Mouse (Mus musculus): ENCODE measurements around the gene Gltpd2. TPM values are rescaled to one million over a fixed set of nuclear protein-coding genes. Genes with fewer than 3 reads are reported as not detected.
"Not testable (repeated sequence)": the region's sequence is repeated elsewhere in the genome, so short reads cannot be mapped to it uniquely, and the experiment has no call there.

Gltpd2 gene
- not detected for total RNA-seq (2021)

- DNase-seq: no peak
- intact Hi-C loops (cut with DNase I): no loop called here
Measured at GRCm38 (mm10) chr11:70518923-70519322, at the start of gene Gltpd2. Gltpd2 (plus strand) TSS chr11:70519196.

DNA sequence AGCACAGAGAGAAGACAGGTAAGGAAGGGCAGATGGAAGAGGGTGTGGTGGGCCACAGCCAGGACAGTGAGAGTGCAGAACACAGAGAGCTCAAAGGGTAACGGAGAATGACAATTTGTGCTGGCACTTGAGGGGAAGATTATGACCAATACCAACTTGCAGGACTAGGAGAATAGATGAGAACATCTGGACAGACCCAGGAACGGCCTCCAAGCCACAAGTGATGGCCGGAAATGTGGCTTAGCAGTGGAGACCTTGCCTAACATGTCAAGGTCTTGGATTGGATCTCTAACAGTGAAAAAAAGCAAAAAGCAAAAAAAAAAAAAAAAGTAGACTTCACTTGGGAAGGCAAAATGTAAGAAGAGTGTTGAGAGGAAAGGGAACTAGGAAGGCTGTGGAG is 49.2 kb upstream of the Gltpd2 start:
- intact Hi-C loops (cut with DNase I): no loop called here
- DNase-seq: no peak

- intact Hi-C loops (cut with DNase I): no loop called here
- DNase-seq: no peak
Measured at GRCm38 (mm10) chr11:70472716-70473115, 46.3 kb upstream of the Gltpd2 start.

- intact Hi-C loops (cut with DNase I); DNase-seq: not testable (repeated sequence)
Measured at GRCm38 (mm10) chr11:70473291-70473690, 45.7 kb upstream of the Gltpd2 start.

DNA sequence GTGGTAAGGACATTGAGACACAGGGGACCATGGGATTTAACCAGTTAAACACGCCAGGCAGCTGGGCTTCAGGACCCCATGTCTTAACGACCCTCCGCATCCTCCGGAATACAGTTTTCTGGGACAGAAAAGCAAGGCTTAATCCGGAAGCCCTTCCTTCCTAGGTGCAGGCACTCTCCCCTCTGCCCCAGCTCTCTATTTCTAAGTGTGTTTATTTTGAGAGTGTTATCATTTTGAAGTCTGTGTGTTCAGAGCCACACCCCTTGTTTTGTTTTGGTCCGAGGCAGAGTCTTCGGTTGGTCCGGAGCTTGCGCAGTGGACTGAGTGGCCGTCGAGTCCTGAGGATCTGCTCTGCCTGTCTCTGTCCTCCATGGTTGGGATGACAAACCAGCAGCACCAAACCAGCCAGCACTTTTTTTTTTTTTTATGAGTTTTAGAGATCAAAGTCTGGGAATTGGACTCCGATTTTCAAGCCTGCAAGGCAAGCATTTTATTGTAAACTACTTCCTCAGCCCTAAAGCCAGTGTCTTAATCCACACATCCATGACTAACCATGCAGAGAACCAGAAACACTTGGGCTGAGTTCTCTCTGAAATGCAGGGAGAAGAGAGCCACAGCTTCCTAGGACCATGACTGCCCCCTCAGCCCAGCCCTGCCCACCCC is 44.0 kb upstream of the Gltpd2 start:
- DNase-seq: no peak
- intact Hi-C loops (cut with DNase I): no loop called here

DNA sequence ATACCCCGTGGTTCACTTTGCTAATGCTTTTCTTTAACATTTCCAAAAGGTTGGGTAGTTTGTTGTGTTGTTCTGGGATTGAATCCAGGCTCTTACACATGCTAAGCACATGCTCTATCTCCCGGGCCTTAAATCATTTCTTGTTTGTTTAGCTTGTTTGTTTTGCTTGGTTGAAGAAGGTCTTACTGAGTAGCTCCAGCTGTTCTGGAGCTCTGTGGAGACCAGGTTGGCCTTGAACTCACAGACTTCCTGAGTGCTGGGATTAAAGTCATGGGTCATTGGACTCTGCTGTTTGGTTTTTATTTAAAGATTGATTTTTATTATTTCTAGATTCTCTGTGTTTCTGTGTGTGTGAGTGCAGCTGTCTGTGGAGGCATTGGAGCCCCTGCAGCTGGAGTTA is 33.5 kb upstream of the Gltpd2 start:
- intact Hi-C loops (cut with DNase I): no loop called here

DNA sequence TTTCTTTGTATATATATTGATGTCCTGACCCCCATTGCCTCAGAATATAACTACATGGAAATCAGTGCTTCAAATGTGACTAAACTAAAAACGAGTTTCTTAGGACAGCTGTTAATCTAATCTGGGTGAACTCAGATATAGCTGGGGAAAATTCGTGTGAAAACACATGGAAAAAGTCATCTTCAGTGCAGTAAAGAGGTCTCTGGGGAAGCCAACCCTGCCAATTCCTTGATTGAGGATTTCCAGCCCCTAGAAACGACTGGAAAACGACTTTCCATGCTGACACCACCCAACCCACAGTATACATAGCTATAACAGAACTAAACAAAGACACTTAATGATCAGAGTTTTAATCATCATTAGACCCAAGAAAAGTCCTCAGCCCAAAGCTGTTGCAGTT is 31.2 kb upstream of the Gltpd2 start:
- intact Hi-C loops (cut with DNase I): no loop called here

More for the DNA sequence above, 33.5 kb upstream of the Gltpd2 start:
- DNase-seq: no peak

GRCm38 (mm10) chr11:70489138-70489537 is 29.9 kb upstream of the Gltpd2 start:
- peak in 1 of 2 experiments; percentile 18 for DNase-seq

More for the DNA sequence above, 31.2 kb upstream of the Gltpd2 start:
- DNase-seq: no peak

DNA sequence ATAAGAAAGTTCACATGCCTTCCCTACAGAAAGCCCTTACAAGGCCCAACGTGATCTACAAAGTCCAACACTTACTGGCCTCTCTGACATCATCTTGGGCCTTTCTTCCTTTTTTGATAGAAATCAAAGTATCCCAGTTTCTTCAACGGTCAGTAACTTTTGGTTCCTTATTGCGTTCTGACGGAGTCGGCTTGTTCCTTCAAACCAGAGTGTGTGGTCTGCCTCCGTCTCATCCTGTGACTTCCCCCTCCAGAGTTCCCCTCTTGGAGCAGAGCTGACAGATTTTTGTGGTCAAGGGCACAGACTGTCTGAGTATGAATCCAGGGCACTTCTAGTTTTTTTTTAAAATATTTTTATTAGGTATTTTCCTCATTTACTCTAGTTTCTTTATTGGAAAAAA is 29.3 kb upstream of the Gltpd2 start:
- no peak for DNase-seq
- intact Hi-C loops (cut with DNase I): no loop called here

More at GRCm38 (mm10) chr11:70489138-70489537, 29.9 kb upstream of the Gltpd2 start:
- intact Hi-C loops (cut with DNase I): no loop called here

DNA sequence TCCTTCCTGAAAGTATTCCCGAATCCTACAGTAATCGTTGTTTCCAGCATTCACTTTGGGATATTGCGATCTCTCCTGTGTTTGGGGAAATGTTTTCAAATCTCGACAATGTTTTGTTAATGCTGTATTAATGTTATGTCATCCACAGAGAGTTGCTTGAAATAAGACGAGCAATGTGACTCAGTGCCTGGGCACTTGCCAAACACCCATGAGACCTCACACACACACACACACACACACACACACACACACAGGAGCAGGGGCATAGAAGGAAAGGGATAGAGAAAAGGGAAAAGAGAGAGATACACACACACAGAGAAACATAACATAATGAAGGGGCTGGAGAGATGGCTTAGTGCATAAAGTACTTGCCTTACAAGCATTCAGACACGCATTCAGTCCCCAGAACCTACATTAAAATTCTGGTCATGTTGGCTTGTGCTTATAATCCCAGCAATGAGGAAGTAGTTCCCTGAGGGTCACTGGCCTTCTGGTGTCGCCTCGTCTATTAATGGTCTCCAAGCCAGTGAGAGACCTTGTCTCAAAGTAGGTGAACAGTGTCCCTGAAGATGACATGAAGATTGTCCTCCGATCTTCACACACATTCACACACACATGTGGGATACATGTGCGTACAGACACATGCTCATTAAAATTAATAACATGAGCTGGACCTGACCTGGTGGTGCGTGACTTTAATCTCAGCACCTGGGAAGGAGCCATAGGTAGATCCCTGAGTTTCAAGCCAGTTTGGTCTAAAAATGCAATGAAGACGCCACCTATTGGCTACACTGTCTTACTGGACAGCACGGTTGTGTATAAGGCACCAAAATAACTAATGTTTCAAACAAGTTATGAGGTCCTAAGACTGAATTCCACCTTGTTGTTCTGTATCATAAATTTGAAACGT is 19.2 kb upstream of the Gltpd2 start:
- intact Hi-C loops (cut with DNase I): no loop called here
- peak in 1 of 2 experiments; percentile 29 for DNase-seq

- intact Hi-C loops (cut with DNase I): no loop called here
Measured at GRCm38 (mm10) chr11:70500476-70500812, 18.6 kb upstream of the Gltpd2 start.

GRCm38 (mm10) chr11:70502018-70502417 is 17.0 kb upstream of the Gltpd2 start:
- DNase-seq: no peak
- intact Hi-C loops (cut with DNase I): no loop called here

More at GRCm38 (mm10) chr11:70500476-70500812, 18.6 kb upstream of the Gltpd2 start:
- no peak for DNase-seq

DNA sequence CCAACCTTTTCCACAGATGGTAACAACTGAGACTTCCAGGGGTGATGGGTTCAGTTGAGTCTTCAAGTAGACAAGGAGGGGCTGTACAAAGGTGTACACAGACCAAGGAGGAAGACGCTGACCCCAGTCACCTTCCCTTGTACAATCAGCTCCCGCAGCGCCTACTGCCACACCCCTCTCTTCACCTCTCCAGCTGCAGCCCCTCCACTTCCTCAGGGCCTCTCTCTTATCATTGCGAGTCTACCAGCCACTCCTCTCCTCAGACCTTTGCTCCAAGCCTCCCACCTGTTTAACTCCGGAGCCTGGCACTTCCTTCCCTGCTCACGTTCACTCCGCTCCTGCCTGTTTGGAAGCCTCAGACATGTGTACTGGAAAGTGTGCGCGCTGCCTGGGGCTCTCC is 14.0 kb upstream of the Gltpd2 start, which contains the start of gene Tm4sf5:
Tm4sf5 (plus strand) TSS at position 275 of the 400 bp plus-strand sequence.
- no peak for DNase-seq
- intact Hi-C loops (cut with DNase I): no loop called here

- peak; percentile 79 to 85 for DNase-seq
- intact Hi-C loops (cut with DNase I): loop anchor here (1.0 kb wide), 3 partner anchors 54 to 92 kb away; no protein-coding TSS in a partner anchor
Measured at GRCm38 (mm10) chr11:70506385-70506784, 12.6 kb upstream of the Gltpd2 start.

DNA sequence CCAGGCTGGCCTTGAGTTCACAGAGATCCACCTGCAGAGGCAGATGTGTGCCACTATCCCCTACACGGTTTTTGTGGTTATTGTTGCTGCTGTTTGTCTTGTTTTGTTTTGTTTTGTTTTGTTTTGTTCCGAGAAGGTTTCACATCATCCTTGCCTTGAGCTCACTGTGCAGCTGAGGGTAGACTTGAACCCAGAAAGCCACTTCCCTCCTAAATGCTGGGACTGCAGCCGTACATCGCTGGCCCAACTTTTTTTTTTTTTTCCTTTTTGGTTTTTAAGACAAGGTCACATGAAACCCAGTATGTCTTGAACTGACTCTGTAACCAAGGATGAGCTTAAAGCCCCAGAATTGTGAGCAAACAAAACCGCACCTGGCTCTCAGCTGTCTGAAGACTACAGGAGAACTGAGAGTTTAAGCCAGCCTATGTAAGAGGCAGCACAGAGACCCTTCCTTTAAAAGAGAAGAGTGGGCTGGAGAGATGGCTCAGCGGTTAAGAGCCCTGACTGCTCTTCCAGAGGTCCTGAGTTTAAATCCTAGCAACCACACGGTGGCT is 12.0 kb upstream of the Gltpd2 start:
- no peak for DNase-seq
- intact Hi-C loops (cut with DNase I): loop anchor here (1.0 kb wide), 3 partner anchors 55 to 93 kb away; no protein-coding TSS in a partner anchor

DNA sequence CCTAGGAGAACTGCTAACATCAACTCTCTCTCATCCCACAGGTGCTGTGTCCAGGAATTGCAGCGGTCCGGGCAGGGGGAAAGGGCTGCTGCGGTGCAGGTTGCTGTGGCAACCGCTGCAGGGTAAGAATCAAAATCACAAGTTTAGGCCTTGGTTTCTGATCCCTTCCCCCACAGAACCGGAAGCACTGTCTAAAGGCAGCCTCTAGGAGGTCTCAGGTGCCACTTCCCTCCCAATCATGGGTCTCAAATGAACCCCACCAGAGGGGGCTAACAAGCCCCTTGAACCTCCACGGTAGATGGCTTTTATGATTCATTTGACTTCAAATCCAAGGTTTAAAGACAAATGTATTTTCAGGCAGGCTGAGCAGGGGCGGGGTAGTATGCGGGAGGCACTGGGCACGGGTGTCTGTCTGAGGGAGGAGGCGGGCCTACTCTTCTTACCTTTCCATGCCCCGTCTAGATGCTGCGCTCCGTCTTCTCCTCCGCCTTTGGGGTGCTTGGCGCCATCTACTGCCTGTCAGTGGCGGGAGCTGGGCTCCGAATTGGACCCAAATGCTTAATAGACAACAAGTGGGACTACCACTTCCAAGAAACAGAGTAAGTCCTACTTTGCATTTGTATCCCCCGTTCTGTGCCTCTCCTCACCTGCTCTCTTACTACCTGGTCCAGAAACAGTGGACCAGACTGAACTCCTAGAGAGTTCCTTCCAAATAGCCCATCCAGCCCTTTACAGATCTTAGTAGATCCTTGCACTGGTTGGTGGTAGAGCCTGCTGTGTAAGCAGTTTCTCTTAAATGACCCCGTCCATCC is 9.0 kb upstream of the Gltpd2 start:
- intact Hi-C loops (cut with DNase I): no loop called here
- DNase-seq: peak in 1 of 2 experiments; percentile 48

DNA sequence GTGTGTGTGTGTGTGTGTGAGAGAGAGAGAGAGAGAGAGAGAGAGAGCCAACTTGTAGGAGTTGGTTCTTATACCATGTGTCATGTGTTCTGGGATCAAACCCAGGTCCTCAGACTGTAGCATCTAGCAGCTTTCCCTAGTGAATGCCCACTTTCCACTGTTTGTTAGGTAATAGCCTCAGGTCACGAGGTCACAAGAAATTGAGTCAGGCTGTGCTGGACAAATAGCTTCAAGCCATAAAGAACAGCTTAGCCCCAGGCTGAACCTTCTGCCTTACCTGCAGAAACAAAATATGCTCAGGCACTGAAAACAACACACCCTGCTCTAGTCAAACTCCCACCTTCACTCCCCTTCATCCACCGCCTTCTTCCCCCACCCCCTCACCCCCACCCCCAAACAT is 7.8 kb upstream of the Gltpd2 start:
- DNase-seq: no peak
- intact Hi-C loops (cut with DNase I): no loop called here

DNA sequence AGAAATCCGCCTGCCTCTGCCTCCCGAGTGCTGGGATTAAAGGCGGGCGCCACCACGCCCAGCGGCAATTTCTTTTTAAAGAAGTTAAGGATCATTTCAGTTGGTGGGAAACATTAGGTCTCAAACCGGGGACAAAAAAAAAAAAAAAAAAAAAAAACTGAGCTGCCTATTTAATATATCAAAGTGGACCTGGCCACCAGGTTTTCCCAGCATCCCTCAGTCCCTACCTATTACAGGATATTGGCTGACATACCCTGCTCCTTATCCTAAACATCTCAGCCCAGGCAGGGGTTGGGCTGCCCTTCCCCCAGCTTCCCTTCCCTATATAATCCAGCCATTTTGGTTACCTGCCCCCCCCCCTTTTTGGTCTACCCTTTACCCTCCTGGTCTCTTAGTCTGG is 7.2 kb upstream of the Gltpd2 start:
- intact Hi-C loops (cut with DNase I): no loop called here
- no peak for DNase-seq

GRCm38 (mm10) chr11:70512709-70513342 is 6.2 kb upstream of the Gltpd2 start:
- no peak for DNase-seq

GRCm38 (mm10) chr11:70513520-70513919 is 5.5 kb upstream of the Gltpd2 start:
- intact Hi-C loops (cut with DNase I): no loop called here
- peak; percentile 39 to 46 for DNase-seq

More at GRCm38 (mm10) chr11:70512709-70513342, 6.2 kb upstream of the Gltpd2 start:
- intact Hi-C loops (cut with DNase I): no loop called here

All from heart, postnatal 36 days (tissue).